Mouse (Mus musculus): Measurements from ENCODE around the gene Adamtsl5. TPM values are rescaled to one million over a fixed set of nuclear protein-coding genes. Genes with fewer than 3 reads are reported as not detected.

Gene Adamtsl5
- total RNA-seq, 2 experiments from 2014 or later, result 0.75 to 1.2 TPM

DNA sequence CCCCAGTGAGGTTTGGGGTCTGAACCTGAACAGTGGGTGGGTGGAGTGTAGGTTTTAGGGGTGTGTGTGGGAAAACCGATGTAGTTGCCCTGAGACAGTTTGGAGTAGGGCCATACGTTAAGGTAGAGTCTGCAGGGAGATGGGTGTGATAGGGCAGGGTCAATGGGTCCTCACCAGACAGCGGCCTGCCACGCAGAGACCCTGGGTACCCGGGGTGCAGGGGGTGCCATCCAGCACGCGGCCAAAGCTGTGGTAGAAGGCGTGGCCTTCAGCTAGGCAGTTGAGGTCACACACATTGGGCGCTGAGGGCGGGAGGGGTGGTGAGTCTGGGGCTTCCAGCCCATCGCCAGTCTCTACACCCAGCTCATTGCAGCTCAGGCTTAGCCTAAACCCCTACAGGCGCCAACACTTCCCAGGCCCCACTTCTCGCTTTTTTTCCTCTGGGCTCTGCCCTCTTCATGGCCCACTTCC lies 4.8 kb downstream of the Adamtsl5 start:
- no peak for DNase-seq (ENCODE audit: low spot score in 2 of 2)

GRCm38 (mm10) chr10:80342749-80343424 lies 5.3 kb downstream of the Adamtsl5 start:
- peak in 1 of 2 experiments; percentile 52 for DNase-seq (ENCODE audit: low spot score in 2 of 2)

DNA sequence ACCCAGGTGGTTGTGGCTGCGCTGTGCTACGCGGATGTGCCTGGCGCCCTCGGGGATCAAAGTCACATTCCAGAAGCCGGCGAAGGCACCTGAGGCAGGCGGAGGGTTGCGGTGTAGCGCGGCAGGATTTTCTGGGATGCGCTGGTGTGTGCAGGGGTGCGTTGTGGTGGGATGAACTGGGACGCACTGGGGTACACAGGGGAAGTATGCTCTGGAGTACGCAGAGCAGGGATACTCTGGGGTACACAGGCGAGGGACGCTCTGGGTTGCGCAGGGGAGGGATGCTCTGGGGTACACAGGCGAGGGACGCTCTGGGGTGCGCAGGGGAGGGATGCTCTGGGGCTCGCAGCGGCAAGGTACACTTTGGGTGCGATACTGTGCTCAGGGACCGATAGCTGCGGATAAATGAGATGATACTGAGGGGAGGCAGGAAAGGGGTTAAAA lies 5.9 kb downstream of the Adamtsl5 start:
- no peak for DNase-seq (ENCODE audit: low spot score in 2 of 2)

DNA sequence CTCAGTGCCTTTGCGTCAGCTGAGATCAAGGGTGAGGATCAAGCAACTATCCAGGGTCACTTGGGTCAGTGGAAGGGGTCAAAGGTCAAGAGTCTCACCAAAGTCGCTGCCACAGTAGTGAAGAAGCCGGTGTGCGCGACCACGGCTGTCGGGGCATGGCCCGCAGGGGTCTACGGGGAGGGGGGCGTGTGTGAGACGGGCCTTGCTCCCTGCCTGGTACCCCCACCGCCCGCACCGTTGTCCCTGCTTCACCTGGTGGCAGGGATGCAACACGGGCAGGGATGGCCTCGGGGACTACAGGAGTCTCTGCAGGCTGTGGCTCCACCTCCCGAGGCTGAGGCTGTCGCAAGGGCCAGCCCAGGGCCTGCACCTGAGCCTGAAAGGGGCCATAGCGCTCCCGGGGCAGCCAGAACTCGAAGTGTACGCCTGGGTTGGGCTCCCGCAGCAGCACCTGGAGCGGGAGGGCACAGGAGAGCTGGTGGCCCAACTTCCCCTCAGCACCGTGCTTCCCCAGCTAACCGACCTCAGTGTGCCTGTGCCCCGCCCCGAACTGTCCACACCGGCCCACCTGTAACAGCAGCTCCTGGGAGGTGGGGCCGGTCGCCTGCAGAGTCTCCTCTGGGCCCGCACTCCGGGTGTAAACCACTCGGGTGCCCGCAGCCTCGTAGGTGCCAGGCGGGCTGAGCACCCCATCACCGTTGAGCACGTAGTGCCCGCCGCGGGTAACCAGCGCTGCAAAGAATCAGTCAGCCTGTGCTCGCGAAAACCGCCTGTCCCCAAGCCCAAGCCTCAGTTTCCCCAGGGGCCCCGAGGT lies 6.5 kb downstream of the Adamtsl5 start:
- no peak for DNase-seq (ENCODE audit: low spot score in 2 of 2)

- no peak for DNase-seq (ENCODE audit: low spot score in 2 of 2)
Measured at GRCm38 (mm10) chr10:80341026-80341425, 7.2 kb downstream of the Adamtsl5 start.

- peak; percentile 92 to 93 for DNase-seq (ENCODE audit: low spot score in 2 of 2)
Measured at GRCm38 (mm10) chr10:80339941-80340750, 8.1 kb downstream of the Adamtsl5 start.

GRCm38 (mm10) chr10:80336263-80336662 lies 11.9 kb downstream of the Adamtsl5 start:
- no peak for DNase-seq (ENCODE audit: low spot score in 2 of 2)

DNA sequence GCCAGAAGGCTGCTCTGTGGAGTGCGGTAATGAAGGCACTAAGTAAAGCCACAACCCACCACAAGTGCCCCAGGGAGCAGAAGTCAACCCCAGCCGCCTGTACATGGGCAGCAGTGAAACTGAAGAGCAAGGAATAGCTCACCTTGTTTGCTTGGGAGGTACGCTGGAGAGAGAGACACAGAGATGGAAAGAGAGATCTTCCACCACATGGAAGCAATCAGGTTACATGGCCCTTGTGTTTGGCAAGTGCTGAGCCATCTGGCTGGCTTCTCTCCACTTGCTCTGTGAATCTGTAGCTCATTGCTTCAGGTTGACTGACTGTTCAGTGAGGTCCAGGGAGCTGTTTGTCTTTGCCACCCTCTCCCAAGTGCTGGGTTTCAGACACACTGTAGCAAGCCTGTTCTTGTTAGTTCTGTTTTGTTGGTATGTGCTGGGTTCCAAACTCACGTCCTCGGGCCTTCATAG lies 15.7 kb downstream of the Adamtsl5 start:
- no peak for DNase-seq (ENCODE audit: low spot score in 2 of 2)

DNA sequence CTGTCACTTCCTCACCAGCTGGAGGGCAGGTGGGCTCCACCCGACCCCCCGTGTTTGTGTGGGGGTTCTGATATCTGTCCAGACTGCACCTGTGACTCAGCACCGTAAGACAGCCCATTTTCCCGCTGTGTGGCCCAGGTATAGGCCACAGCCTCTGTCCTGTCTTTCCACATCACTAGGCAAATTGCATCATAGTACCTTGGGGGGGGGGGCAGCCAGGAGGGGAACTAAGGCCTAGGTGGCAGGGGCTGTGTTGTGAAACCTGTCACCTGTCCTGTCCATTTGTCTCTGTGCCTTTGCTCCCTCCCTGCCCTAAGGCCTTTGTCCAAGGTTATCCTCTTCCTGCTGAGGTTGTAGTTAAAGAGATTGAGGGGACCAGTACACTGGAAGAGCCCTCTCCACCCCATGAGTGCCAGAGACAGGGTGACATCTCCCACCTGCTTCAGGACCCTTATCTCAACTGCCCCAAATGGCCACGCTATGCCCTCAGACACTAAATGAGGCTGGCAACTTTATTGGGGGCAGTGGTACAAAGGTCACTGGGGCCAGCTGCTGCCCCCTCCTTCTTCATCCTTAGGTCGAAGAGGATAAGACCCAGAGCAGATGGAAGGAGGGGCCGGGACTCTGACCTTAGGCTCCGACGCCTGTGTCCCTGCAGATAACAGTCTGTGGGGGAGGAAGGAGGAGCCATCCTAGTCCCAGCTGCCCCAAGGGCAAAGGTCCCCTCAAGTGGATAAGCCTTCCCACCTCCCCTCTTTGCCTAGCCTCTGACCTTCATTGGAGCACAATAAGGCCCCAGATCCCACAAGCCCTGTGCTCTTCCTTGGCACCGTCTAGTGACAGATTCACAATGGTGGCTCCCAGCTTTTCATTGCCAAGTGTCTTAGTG lies 16.3 kb downstream of the Adamtsl5 start:
- DNase-seq (ENCODE audit: low spot score in 2 of 2), result no peak

- DNase-seq (ENCODE audit: low spot score in 2 of 2), result no peak
Measured at GRCm38 (mm10) chr10:80330888-80331287, 17.3 kb downstream of the Adamtsl5 start.

DNA sequence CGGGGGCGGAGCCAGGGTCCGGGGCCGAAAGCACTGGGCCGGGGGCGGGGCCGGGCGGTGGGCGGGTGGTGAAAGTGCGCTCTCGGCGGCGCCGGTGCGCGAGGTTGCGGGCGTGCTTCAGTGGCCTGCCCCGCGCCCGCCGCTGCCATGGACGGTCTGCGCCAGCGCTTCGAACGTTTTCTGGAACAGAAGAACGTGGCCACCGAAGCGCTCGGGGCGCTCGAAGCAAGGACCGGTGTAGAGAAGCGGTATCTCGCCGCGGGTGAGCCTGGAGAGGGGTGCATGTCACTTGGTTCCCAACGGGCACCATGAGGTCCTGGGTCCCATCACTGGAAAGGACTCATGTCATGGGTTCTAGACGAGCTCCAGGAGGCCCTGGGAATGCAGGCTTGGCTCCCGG lies 18.1 kb downstream of the Adamtsl5 start:
- no peak for DNase-seq (ENCODE audit: low spot score in 2 of 2)

- peak; percentile 97 to 98 for DNase-seq (ENCODE audit: low spot score in 2 of 2)
Measured at GRCm38 (mm10) chr10:80329273-80330081, 18.7 kb downstream of the Adamtsl5 start, which contains the start of the genes Pcsk4 and Reep6. Gene Pcsk4, minus strand, starts transcription at chr10:80329498. Gene Reep6, plus strand, starts transcription at chr10:80329953.

DNA sequence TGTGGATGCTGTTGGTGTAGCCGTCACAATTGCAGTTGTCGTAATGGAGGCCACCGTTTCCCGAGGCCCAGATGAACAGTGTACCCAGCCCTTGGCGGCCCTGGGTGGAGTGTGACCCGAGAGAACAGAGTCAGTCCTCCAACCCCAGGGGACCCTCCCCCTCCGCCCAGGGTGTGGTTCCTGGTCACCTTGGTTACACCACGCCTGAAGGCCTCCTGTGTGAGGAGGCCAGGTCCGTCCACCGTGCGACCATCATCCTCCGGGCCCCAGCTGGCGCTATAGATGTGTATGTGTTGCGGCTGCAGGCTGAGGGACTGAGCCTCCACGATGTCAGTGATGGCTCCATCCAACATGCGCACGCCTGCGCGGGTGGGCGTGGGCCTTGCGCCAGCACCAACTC lies 23.2 kb downstream of the Adamtsl5 start:
- no peak for DNase-seq (ENCODE audit: low spot score in 2 of 2)

GRCm38 (mm10) chr10:80324120-80325037 lies 23.8 kb downstream of the Adamtsl5 start:
- DNase-seq (ENCODE audit: low spot score in 2 of 2), result no peak

DNA sequence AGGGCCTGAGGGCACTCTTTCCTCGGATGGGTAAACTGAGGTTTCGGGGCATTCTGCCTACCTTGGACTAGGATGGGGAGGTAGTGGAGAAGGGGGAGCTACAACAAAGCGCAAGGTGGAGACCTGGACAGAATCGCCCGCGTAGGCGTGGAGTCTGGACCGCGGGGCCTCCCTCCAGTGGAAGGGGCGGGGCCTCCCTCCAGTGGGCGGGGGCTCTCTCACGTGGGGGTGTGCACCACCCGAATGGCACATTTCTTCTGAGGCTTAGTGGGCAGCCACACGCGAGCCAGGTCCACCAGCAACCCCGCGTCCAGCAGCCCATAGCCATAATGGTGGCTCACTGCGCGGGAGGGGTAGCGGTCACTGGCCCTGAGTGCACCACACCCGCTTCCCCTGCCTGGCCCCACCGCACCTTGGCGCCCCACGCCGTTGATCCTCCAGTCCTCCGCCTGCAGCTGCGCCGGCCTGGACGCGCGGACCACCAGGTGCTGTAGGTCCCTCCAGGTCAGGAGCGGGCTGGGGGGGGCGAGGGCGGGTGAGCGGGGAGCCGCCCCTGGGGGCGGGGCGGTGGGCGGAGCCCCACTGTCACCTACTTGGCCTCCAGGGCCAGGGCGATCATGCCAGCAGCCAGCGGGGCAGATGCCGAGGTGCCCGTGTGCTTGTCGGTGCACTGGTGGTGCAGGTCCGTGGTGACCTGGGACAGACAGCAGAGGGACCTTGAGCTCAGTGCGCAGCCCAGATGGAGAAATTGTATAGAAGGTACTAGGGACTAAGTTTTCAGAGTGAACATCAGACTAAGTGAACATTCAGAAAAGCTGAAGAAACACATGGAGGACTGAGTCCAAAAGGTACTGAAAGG lies 24.7 kb downstream of the Adamtsl5 start:
- DNase-seq (ENCODE audit: low spot score in 2 of 2), result peak in 1 of 2 experiments; percentile 65

DNA sequence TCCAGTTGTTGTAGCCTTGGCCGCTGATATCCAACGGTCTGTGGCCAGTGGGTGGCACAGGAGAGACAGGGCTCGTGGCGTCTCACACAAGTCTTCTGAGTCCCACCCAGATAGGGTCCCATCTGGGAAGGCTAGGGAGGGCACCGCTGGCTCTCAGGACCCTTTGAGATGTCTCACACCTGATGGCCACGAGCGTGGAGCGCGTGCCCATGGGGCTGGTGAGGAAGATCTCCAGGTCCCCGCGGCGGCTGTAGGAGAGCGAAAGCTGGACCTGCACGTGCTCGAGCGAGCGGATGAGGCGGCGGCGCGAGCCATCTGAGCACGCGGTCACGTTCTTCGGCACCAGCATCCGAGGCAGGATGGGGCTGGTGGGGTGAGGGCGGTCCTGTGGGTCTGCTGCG lies 25.4 kb downstream of the Adamtsl5 start:
- peak in 1 of 2 experiments; percentile 46 for DNase-seq (ENCODE audit: low spot score in 2 of 2)
